Mouse (Mus musculus): ENCODE data around the gene Ptpru. TPM values are rescaled to one million over a fixed set of nuclear protein-coding genes. Genes with fewer than 3 reads are reported as not detected.
"Not testable (repeated sequence)": the region's sequence is repeated elsewhere in the genome, so short reads cannot be mapped to it uniquely, and the experiment has no call there.

The Ptpru gene
- total RNA-seq, 2 experiments from 2014 or later: 81.6 to 89.3 TPM

GRCm38 (mm10) chr4:131843290-131843743 lies 5.2 kb upstream of the Ptpru start, which contains the start of gene Mecr:
Mecr (plus strand) TSS chr4:131843470.
- intact Hi-C loops (cut with DNase I): loop anchor here (10.0 kb wide), 1 partner anchor 1059 kb away; no protein-coding TSS in a partner anchor

GRCm38 (mm10) chr4:131836891-131837491 lies 1.1 kb downstream of the Ptpru start:
- DNase-seq (ENCODE audit: extremely low spot score in 1 of 2, low spot score in 2 of 2): peak in 1 of 2 experiments; percentile 61
- intact Hi-C loops (cut with DNase I): loop anchor here (5.0 to 10.0 kb wide), 5 partner anchors 50 to 730 kb away; no protein-coding TSS in a partner anchor

More at GRCm38 (mm10) chr4:131843290-131843743, 5.2 kb upstream of the Ptpru start, which contains the start of gene Mecr:
- peak; percentile 94 to 96 for DNase-seq (ENCODE audit: extremely low spot score in 1 of 2, low spot score in 2 of 2)

DNA sequence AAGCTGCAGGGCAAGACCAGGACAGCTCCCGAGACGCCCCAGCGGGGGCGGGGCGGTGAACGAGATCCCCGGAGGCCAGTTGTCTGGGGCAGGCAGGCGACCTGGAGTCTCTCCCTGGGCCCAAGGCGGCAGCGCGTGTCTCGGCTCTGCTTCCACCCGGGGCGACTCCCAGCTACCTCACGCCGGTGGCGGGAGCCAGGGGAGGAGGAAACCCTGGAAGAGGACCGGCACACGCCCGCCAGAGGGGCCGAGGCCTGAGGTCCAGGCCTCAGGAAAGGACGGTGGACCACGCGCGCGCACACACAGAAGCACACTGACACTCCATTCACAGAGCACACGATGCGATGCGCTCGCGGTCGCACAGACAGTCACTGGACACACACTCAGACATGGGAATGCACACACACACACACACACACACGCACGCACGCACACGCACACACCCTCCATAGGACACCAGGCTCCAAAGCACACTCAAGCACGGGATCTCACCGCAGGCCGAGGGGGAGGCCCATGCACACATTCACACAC lies 1.7 kb downstream of the Ptpru start:
- intact Hi-C loops (cut with DNase I): loop anchor here (5.0 to 10.0 kb wide), 5 partner anchors 49 to 729 kb away; no protein-coding TSS in a partner anchor

DNA sequence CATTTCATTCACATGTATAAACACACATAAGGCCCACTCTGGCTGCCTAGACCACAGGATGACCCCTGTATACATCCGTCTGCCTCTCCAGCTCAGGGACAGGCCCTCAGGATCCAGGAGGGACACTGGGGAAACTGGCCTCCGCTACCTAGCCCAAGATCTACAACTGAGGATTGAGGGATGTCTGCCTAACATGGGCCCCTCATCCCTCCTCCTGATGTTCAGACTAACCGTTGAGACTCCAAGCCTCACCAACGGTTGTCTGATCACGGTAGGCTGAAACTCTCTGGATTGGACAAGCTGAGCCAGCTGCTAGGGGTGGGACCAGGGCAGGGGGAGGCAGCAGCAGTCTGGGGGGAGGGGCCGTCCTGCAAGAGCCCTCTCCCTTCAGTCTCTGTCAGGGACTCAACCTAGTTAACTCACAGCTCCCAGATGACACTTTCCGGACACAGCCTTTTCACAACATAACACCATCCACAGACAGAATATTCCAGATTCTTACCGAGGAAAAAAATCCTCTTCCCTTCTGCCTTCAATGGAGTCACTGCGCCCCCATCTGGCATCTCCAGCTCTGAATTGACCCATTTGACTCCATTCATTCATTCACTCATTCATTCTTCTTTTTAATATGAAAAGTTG lies 4.0 kb downstream of the Ptpru start:
- DNase-seq (ENCODE audit: extremely low spot score in 1 of 2, low spot score in 2 of 2): peak in 1 of 2 experiments; percentile 74
- intact Hi-C loops (cut with DNase I): loop anchor here (10.0 kb wide), 2 partner anchors 349 to 399 kb away; no protein-coding TSS in a partner anchor

More for the DNA sequence above, 1.7 kb downstream of the Ptpru start:
- DNase-seq (ENCODE audit: extremely low spot score in 1 of 2, low spot score in 2 of 2): peak in 1 of 2 experiments; percentile 61

GRCm38 (mm10) chr4:131832759-131833407 lies 5.2 kb downstream of the Ptpru start:
- intact Hi-C loops (cut with DNase I): loop anchor here (10.0 kb wide), 2 partner anchors 348 to 398 kb away; no protein-coding TSS in a partner anchor
- DNase-seq (ENCODE audit: extremely low spot score in 1 of 2, low spot score in 2 of 2): no peak

- intact Hi-C loops (cut with DNase I): loop anchor here (10.0 kb wide), 2 partner anchors 347 to 397 kb away; no protein-coding TSS in a partner anchor
- no peak for DNase-seq (ENCODE audit: extremely low spot score in 1 of 2, low spot score in 2 of 2)
Observed at GRCm38 (mm10) chr4:131831546-131832045, 6.5 kb downstream of the Ptpru start.

- intact Hi-C loops (cut with DNase I): no loop called here
- DNase-seq (ENCODE audit: extremely low spot score in 1 of 2, low spot score in 2 of 2): no peak
Observed at GRCm38 (mm10) chr4:131829123-131829522, 9.0 kb downstream of the Ptpru start.

- no peak for DNase-seq (ENCODE audit: extremely low spot score in 1 of 2, low spot score in 2 of 2)
- intact Hi-C loops (cut with DNase I): no loop called here
Observed at GRCm38 (mm10) chr4:131826905-131827304, 11.2 kb downstream of the Ptpru start.

DNA sequence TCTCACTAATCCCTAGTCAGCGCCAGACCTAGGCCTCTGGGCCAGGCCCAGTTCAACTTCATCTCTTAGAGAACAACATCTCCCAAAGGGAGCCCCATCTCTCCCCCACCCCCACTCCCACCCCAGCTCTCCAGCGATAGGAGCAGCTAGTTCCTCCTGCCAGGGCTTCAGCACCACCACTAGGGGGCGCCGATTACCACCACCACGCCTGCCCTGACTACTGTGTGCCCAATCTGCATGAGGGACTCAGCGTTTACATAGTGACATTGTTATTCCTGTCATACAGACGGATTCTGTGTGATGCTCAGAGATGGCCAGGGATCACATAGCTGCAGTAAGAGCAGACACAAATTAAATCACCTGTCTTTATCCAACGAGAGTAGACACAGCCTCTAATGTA lies 12.3 kb downstream of the Ptpru start:
- intact Hi-C loops (cut with DNase I): no loop called here
- peak in 1 of 2 experiments; percentile 42 for DNase-seq (ENCODE audit: extremely low spot score in 1 of 2, low spot score in 2 of 2)

DNA sequence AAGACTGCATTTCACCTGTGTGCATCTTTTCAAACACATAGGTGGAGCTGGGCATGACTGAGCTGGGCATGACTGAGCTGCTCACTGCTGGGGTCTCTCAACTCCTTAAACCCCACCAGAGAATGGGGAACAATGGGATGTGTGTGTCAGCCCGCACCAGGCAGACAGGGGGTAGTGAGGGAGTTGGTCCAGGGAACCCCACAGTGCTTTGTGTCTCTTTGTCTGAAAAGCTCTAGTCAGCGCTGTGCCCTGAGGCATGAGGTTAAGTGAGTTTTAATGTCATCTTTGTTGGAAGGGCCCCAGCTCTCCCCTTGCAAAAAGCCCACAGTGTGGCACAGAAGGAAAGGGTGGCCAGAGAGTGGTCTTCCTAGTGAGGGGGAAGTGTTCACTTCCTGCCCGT lies 13.1 kb downstream of the Ptpru start:
- intact Hi-C loops (cut with DNase I): no loop called here
- no peak for DNase-seq (ENCODE audit: extremely low spot score in 1 of 2, low spot score in 2 of 2)

DNA sequence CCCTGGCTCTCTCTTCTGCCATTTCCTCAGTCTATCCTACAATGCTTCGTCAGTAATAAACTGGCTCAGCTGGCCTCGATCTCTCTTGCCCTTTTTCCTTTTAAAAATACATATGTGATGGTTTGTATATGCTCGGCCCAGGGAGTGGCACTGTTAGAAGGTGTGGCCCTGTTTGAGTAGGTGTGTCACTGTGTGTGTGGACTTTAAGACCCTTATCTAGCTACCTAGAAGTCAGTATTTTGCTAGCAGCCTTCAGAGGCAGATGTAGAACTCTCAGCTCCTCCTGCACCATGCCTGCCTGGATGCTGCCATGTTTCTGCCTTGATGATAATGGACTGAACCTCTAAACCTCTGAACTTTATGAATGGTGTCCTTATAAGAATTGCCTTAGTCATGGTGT lies 15.5 kb downstream of the Ptpru start:
- no peak for DNase-seq (ENCODE audit: extremely low spot score in 1 of 2, low spot score in 2 of 2)
- intact Hi-C loops (cut with DNase I): no loop called here

DNA sequence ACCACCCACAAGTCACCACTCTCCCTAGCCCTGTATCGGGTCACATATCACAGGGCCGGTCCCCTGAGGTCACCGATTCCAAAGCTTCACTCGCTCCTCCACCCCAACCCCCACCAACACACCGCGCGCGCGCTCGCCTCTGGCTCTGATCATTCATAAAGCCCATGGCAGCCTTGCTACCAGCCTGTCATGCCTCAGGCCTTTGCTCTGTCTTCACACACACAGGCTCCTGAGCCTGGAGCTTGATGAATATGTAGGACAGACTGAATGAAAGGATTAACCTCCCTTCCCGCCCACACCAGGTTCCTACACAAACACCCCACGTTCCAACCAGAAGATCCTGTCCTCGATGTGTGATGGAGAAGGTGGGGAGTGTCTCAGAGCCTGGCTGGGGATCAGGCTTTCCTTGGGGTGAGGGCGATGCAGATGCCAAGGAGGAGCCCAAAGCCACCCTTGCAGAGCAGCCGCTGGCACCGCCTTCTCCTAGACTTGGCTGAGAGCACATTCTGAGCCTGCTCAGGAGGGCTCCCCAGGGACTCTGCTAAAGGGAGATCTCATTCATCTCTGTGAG lies 16.8 kb downstream of the Ptpru start:
- intact Hi-C loops (cut with DNase I): no loop called here
- no peak for DNase-seq (ENCODE audit: extremely low spot score in 1 of 2, low spot score in 2 of 2)

GRCm38 (mm10) chr4:131818926-131819325 lies 19.2 kb downstream of the Ptpru start:
- intact Hi-C loops (cut with DNase I): no loop called here
- DNase-seq (ENCODE audit: extremely low spot score in 1 of 2, low spot score in 2 of 2): peak in 1 of 2 experiments; percentile 36

GRCm38 (mm10) chr4:131815774-131816173 lies 22.3 kb downstream of the Ptpru start:
- no peak for DNase-seq (ENCODE audit: extremely low spot score in 1 of 2, low spot score in 2 of 2)
- intact Hi-C loops (cut with DNase I): no loop called here

DNA sequence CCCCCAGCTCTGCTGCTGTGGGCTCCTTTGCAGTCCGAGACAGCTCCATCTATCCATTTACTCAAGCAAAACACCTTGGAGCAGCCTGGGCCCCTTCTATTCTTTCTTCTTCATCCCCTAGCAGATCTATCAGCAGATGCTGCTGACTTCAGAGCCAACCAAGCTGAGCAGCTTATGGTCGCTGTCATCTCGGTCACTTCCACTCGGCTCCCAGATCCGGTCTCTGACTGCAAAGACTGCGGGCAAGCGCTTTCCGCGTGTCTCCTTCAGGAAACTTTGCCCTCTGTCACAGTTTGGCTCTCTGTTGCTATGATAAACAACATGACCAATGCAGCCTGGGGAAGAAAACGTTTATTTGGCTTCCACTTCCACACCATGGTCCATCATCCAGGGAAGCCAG lies 23.2 kb downstream of the Ptpru start:
- DNase-seq (ENCODE audit: extremely low spot score in 1 of 2, low spot score in 2 of 2): no peak
- intact Hi-C loops (cut with DNase I): no loop called here

DNA sequence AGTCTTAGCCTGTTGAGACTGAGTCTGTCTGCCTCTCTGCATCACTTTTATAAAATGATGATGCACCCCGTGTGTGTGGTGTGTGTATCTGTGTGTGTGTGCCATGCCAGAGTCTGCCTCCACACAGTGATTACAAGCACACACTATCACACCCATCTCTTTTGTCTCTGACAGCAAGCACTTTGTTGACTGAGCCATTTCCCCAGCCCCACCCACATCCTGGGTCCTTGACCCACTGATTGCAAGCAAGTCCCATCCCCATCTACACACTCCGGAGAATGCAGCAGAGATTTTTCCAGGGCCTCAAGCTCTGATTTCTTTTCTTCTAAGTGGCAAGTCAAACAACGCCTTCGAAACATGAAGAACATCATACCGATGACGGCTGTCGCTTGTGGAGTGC lies 24.3 kb downstream of the Ptpru start:
- DNase-seq (ENCODE audit: extremely low spot score in 1 of 2, low spot score in 2 of 2): no peak
- intact Hi-C loops (cut with DNase I): no loop called here

DNA sequence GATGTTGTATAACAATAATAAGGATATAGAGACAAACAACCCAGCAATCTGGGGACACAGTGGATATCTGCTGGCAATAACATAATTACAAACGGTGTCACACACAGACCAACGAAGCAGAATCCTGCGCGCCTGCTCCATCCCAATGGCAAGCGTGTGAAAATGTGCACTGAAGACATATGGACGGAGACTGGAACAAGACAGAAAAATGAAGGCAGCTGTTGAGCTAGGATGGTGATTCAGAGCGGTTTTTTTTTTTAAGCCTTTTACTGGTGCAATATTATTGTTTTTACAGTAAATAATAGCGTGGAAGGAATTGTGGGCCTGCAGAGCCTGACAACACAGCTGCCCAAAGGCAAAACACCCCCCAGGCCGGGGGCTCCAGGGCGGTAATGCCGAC lies 25.6 kb downstream of the Ptpru start:
- peak in 1 of 2 experiments; percentile 33 for DNase-seq (ENCODE audit: extremely low spot score in 1 of 2, low spot score in 2 of 2)

DNA sequence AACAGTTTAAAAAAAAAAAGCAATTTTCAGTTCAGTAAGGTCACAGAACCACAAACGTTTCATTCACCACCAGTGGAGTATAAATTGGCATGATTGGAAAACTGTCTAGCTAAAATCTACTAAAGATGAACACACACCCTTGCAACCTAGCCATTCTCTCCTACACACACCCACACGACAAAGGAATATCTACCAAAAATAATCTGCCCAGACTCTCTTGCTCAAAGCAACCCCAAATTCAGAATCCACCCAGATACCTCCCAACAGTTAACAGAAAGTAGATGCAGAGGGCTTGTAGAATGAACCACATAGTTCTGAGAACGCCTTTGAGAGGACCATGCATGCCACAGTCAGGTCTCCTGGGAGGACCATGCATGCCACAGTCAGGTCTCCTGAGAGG lies 32.8 kb downstream of the Ptpru start:
- intact Hi-C loops (cut with DNase I): no loop called here

More for the DNA sequence above, 25.6 kb downstream of the Ptpru start:
- intact Hi-C loops (cut with DNase I): no loop called here

DNA sequence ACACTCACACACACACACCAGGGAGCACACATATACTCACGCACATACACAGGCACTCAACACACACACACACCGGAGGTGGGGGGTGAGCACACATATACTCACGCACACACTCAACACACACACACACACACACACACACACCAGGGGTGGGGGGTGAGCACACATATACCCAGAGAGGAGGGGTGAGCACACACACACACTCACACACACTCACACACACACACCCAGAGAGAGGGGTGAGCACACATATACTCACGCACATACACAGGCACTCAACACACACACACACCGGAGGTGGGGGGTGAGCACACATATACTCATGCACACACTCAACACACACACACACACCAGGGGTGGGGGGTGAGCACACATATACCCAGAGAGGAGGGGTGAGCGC lies 33.4 kb downstream of the Ptpru start:
- intact Hi-C loops (cut with DNase I); DNase-seq (ENCODE audit: extremely low spot score in 1 of 2, low spot score in 2 of 2): not testable (repeated sequence)

More for the DNA sequence above, 32.8 kb downstream of the Ptpru start:
- DNase-seq (ENCODE audit: extremely low spot score in 1 of 2, low spot score in 2 of 2): no peak
